Mouse (Mus musculus) cerebral cortex, adult 2 months (tissue): ENCODE measurements around the gene Brd1.

Experiments
- WGBS: fragments of 180-500 bp; shearing (Covaris S2); methylation state at CpG from one replicate; pipeline ENCODE4 v1.1.7; 2018; 5-methylcytosine and 5-hydroxymethylcytosine counted together

The Brd1 gene

GRCm38 (mm10) chr15:88730717-88731116 is 3.3 kb downstream of the Brd1 start:
- 58% methylated on average over 3 of the region's 3 CpGs for WGBS

DNA sequence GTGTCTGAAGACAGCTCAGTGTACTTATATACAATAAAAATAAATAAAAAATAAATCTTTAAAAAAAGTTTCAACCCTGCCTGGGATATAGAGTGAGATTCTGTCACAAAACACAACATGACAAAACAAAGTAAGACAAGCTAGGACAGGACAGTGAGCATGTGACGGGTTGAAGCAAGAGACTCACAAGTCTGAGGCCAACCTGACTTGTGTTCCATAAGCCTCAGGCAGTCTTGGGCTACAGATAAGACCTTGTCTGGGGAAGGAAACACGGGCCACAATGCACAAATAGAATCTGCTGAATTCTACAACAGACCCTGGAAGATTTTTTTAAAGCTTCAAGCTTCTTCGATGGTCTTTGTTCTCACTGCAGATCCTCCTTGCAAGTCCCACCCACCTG is 6.8 kb downstream of the Brd1 start:
- 56% methylated on average over 3 of the region's 3 CpGs for WGBS

- WGBS: 55% methylated on average over 5 of the region's 5 CpGs
These were observed 9.0 kb downstream of the Brd1 start for GRCm38 (mm10) chr15:88725036-88725435.

DNA sequence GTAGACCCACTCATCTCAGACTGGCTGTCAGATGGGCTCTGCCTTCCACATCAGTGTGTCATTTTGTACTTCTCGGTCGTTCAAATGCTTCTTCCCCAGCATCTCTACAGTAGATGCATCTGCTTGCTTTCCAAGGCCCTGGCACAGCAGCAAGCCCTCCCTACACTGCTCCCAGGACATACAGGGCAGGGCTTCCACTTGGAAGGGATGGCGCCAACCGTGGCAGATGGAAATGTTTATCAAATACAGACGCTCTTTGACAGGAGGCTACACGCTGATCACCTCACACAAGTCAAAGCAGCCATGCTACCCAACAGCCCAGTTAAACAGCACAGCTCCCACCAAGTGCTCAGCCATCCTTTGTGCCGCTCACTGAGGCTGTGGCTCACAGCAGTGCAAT is 9.7 kb downstream of the Brd1 start:
- 45% methylated on average over 7 of the region's 7 CpGs for WGBS

DNA sequence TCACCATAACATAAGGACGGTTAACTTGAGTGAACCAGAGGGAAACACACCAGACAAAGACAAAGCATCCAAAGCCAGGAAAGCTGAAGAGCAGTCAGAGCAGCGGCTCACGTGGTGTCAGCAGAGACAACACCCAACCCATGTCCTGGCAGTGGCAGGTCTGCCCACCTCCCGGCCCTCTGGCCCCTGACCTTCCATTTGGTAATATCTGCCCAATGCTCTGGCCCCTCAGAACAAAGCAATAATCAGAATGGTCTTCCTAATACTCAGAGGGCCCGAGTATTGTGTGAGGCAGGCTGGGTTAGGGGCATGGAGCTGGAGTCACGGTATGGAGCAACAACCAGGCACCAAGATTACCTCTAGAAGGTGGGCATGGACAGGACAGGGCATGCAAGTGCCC is 10.8 kb downstream of the Brd1 start:
- WGBS: 82% methylated on average over 6 of the region's 6 CpGs

- WGBS: 38% methylated on average over 9 of the region's 9 CpGs
These were observed 16.8 kb downstream of the Brd1 start for GRCm38 (mm10) chr15:88717239-88717638.

GRCm38 (mm10) chr15:88714021-88714589 is 19.9 kb downstream of the Brd1 start:
- 31% methylated on average over 6 of the region's 6 CpGs for WGBS

- WGBS: 89% methylated on average over 15 of the region's 15 CpGs
These were observed 21.5 kb downstream of the Brd1 start for GRCm38 (mm10) chr15:88712501-88712900.

DNA sequence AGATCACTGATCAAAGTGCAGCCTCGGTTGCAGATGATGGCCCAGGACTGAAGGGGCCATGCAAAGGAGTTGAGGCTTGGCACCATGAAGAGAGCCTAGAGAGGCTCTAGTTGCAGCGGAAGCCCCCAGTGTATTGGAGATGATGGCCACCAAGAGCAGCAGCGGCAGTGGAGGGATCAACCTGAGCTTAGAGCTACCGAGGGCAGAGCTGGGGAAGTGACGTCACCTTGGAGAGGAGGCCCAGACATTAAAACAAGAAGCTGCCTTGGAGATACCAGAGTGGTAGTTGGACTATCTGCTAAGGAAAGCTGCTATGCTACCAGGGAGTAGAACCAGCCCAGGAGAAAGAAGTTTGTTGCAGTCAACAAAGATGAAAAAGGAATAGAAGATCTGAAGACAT is 24.2 kb downstream of the Brd1 start:
- 94% methylated on average over 5 of the region's 5 CpGs for WGBS

- WGBS: 78% methylated on average over 13 of the region's 13 CpGs
These were observed 25.1 kb downstream of the Brd1 start for GRCm38 (mm10) chr15:88708657-88709511.

DNA sequence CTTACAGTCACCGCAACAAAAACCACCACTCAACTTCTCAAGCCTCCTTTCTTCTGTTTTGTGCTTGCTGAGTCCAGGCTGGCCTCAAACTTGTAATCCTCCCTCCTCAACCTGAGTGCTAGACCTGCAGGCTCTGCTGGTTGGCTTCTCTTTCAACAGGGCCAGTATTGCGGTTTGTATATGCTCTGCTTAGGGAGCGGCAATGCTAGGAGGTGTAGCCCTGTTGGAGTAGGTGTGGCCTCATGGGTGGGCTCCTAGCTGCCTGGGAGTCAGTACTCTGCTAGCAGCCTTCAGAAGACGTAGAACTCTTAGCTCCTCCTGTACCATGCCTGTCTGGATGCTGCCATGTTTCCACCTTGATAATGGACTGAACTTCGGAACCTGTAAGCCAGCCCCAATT is 25.8 kb downstream of the Brd1 start:
- 92% methylated on average over 5 of the region's 5 CpGs for WGBS

DNA sequence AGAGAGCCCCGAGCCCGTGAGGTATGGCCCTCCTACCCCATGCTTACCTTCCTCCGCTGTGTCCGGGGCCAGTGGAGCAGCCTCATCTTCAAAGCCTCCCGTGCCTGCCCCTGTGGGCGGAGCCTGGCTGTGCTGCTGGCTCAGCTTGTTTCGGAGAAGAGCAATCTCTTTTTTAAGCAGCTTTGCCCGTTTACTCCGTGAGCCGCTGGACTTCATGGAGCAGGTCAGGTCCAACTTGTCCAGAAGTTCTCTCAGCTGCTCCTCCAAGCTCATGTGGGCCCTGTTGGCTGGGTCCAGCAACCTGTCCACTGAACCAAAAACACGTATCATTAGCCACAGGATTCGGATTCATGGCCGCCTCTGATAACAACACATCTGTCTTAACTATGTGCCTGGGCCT is 27.0 kb downstream of the Brd1 start:
- WGBS: 57% methylated on average over 13 of the region's 13 CpGs

DNA sequence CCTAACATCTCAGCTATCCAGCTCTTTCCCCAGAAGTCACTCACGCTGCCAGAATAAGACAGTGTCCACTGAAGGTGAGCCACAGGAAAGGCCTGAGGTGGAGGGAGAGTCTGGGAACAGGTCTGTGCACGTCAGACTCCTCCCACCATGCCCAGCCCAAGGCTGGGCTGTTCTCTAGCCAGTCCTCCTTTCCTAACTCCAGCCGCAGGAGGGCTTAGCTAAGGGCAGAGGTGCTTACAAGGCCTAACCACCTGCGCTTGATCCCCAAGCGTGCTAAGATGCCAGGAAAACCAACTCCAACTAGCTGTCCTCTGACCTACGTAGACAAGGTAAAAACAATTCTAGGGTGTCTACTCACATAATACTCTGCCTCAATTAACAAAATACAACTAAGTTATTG is 27.7 kb downstream of the Brd1 start:
- WGBS: 87% methylated on average over 6 of the region's 6 CpGs

- WGBS: 45% methylated on average over 1 of the region's 1 CpGs
These were observed 29.7 kb downstream of the Brd1 start for GRCm38 (mm10) chr15:88704284-88704683.

DNA sequence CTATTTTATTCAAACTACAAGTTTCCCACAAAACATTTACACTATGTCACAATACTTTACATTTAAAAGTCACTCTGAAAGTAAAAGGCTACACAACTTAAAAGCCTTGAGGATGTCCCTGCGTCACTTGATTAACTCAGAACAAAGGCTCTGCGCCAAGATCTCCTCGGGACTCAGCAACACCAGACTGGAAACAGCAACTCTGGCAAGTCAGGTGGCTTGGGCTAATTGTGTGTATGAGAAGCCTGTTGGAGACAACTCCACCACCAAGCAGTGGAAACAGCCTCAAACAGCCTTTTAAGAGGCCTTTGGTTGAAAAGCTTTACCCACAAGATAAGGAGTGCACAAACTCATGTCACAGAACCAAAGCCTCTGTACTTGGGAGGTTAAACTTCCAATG is 31.5 kb downstream of the Brd1 start:
- WGBS: 30% methylated on average over 3 of the region's 3 CpGs

DNA sequence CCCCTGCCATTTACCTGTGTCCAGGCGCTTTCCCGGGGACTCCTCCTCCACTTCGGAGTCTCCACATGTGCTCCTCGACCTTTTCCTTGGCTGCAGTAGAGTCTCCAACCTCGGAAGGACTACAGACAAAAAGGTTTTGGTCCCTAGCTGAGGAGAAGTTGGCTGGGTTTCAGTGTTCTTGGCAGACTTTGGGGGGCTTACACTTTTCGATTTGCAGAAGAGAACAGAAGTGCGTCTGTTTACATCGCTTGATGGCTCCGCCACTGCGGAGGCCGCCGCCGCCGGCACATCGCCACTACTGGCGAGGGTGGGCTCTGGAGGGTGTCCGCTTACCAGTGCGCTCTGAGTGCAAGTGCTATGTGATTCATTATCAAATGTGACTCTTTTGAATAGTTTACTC is 33.3 kb downstream of the Brd1 start:
- WGBS: 50% methylated on average over 18 of the region's 18 CpGs

- WGBS: 56% methylated on average over 5 of the region's 5 CpGs
These were observed 34.5 kb downstream of the Brd1 start for GRCm38 (mm10) chr15:88699508-88699907.

GRCm38 (mm10) chr15:88697586-88697985 is 36.4 kb downstream of the Brd1 start:
- 89% methylated on average over 5 of the region's 5 CpGs for WGBS

GRCm38 (mm10) chr15:88696055-88696454 is 38.0 kb downstream of the Brd1 start:
- 71% methylated on average over 7 of the region's 7 CpGs for WGBS

DNA sequence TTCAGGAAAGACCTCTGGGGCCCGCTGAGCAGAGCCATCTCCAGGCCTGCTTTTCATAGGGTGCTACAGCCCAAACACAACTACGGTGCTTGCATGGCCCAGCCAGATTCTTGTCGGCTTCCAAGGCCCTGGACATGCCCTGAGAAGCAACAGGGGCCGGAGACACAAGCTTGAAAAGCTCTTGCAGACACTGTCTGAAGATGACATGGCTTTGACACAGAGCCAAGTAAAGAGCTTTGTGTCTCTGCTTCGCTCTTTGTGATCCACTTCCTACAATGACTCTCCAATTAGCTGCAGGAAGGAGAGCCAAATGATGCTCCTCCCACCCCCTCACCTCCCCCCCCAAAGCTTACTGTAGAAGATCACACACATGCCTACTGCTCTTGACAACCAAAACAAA is 40.0 kb downstream of the Brd1 start:
- WGBS: 38% methylated on average over 5 of the region's 5 CpGs

DNA sequence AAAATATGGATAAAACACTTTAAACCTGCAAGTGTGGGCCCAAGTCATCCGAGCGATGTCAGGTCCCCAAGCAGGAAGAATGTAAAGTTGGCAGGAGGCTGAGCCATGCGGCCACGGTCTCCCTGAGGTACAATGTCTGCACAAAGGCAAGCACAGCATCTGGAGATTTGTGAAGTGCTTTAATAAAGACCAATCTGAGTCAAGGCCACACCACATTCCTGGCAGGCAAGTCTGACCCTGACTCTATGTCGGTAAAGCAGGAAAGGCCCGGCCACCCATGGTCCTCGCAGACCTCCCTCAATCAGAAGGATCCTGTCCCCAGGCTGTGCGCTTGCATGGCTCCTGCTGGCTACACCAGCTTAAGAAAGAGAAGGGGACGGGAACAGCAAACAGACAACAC is 41.3 kb downstream of the Brd1 start:
- 89% methylated on average over 9 of the region's 9 CpGs for WGBS

DNA sequence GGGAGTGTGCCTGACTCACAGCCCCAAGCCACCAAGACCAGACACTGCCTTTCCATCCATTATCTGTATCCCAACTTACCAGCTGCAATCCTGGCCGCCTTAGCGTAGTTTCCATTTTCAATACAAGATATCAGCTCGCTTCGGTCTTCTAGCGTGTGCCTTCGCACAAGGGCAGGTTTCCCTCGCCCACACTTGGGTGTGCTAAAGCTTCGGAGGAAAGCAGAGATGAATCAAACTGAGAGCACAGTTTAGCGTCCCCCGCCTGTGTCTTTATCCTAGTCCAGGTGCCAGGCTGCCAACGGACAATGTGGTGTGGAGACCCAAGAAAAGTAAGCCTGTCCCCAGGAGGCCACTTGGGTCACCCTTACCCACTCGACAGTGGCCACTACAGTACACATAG is 42.9 kb downstream of the Brd1 start:
- whole genome bisulfite sequencing: 66% methylated on average over 12 of the region's 12 CpGs

DNA sequence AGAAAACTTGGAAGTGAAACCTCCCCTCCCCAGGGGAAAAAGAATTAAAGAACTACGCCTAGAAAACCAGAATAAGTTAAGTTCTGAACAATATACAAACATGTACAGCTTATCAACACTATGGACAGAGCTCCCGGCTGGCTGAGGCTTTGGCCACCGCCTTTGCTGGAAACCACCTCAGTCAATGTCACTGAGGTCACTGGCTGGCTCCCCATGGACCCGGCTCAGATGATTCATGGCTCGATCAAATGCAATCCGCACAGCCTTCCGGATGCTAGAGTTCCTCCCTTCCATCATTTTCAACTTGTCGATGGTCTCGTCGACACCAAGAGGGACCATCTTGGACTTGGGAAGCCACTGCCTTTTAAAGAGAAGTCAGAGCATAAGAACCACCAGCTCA is 45.9 kb downstream of the Brd1 start:
- WGBS: 71% methylated on average over 10 of the region's 10 CpGs

- 79% methylated on average over 5 of the region's 5 CpGs for WGBS
These were observed 47.3 kb downstream of the Brd1 start for GRCm38 (mm10) chr15:88686725-88687124.
